Mouse (Mus musculus) bone marrow, adult 2 months (tissue): ENCODE results near the gene Vezt.

ENCODE experiments used
- CTCF ChIP-seq: fragments of 200-500 bp; IDR thresholded peaks from 2 replicates; pipeline ENCODE4 v1.5.1; 2011; ENCODE audit warnings: low read length, control low read depth; ENCODE audit not compliant: control insufficient read depth, insufficient read depth
- POLR2A ChIP-seq: fragments of 200-500 bp; IDR thresholded peaks from 2 replicates; pipeline ENCODE4 v1.6.1; 2011; ENCODE audit warnings: low read depth, mild to moderate bottlenecking, control low read depth, low read length, borderline replicate concordance; ENCODE audit not compliant: control insufficient read depth

DNA sequence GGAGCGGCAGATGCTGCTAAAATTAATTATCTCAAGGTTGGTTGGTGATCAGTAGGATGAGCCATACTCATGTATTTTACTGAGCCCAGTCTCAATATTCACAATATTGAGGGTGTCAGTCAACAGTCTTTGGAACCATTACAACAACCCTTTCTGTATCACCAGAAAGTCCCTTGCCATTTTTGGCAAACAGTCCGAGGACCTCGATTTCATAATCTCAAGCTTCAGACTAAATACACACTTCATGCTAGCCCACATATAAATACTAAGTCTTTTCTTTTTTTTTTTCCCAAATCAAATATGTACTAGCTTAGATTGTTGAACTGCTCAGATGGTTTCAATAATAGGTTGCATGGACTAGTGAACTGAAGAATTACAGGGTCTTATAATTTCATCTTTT is 84.6 kb downstream of the Vezt start:
- no peak for TF ChIP-seq POLR2A
- TF ChIP-seq CTCF, result no peak
